Mouse (Mus musculus): ENCODE results near the gene Ift80.
"Not testable (repeated sequence)": the region's sequence is repeated elsewhere in the genome, so short reads cannot be mapped to it uniquely, and the experiment has no call there.

Ift80 gene

GRCm38 (mm10) chr3:68928619-68929018, 75.8 kb downstream of the Ift80 start:
- no peak for DNase-seq

GRCm38 (mm10) chr3:68907509-68907908, 96.9 kb downstream of the Ift80 start:
- no peak for DNase-seq

GRCm38 (mm10) chr3:68904902-68905778, 99.2 kb downstream of the Ift80 start:
- no peak for DNase-seq

GRCm38 (mm10) chr3:68902636-68903035, 101.7 kb downstream of the Ift80 start:
- not testable (repeated sequence) for DNase-seq

GRCm38 (mm10) chr3:68897154-68897553, 107.2 kb downstream of the Ift80 start:
- DNase-seq, result no peak

GRCm38 (mm10) chr3:68895426-68895825, 108.9 kb downstream of the Ift80 start:
- no peak for DNase-seq

GRCm38 (mm10) chr3:68886845-68887244, 117.5 kb downstream of the Ift80 start:
- no peak for DNase-seq

- DNase-seq, result no peak
Observed at GRCm38 (mm10) chr3:68874079-68874478, 130.3 kb downstream of the Ift80 start.

- DNase-seq, result no peak
Observed at GRCm38 (mm10) chr3:68870568-68870950, 133.8 kb downstream of the Ift80 start.

GRCm38 (mm10) chr3:68869691-68870567, 134.4 kb downstream of the Ift80 start:
- DNase-seq, result peak; percentile 76

- DNase-seq, result peak; percentile 84
Observed at GRCm38 (mm10) chr3:68869211-68869690, 135.1 kb downstream of the Ift80 start, which contains the start of gene 1110032F04Rik. Gene 1110032F04Rik, plus strand, starts transcription at chr3:68869586.

- no peak for DNase-seq
Observed at GRCm38 (mm10) chr3:68852414-68852813, 152.0 kb downstream of the Ift80 start.

- DNase-seq, result no peak
Observed at GRCm38 (mm10) chr3:68848323-68848722, 156.0 kb downstream of the Ift80 start.

- no peak for DNase-seq
Observed at GRCm38 (mm10) chr3:68844025-68844424, 160.3 kb downstream of the Ift80 start.

Data from embryo, embryonic 11 days (tissue).